Mouse (Mus musculus): ENCODE results near the gene Gm2244. TPM values are rescaled to one million over a fixed set of nuclear protein-coding genes. Genes with fewer than 3 reads are reported as not detected.
"Not testable (repeated sequence)": the region's sequence is repeated elsewhere in the genome, so short reads cannot be mapped to it uniquely, and the experiment has no call there.

Gene Gm2244
- total RNA-seq (2015) (not detected in 2 replicates), total RNA-seq (2017) (not detected in 2 replicates)

DNA sequence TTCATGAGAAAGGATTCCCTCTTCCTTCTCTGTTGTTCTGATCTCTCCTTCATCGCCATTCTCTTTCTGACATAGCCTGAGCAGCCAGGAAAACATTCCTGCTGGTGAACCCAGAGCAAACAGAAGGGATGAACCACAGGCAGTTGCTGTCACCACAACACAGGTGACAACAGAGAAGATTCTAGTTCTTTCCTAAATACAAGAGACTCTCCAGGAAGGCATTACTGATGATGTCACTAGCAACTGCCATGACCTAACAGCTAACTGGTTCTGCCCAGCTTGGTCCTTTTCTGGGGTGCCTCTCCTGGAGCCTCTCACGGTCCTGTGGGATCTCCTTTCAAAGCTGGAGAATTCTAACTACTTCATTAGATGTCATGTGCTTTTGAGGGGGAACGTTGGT, at the start of gene Gm2244:
TSS of gene Gm2244 (minus strand) at position 101 of the 400 bp plus-strand sequence.
- not testable (repeated sequence) for ATAC-seq (replicated peaks; ENCODE audit: poor library complexity)

DNA sequence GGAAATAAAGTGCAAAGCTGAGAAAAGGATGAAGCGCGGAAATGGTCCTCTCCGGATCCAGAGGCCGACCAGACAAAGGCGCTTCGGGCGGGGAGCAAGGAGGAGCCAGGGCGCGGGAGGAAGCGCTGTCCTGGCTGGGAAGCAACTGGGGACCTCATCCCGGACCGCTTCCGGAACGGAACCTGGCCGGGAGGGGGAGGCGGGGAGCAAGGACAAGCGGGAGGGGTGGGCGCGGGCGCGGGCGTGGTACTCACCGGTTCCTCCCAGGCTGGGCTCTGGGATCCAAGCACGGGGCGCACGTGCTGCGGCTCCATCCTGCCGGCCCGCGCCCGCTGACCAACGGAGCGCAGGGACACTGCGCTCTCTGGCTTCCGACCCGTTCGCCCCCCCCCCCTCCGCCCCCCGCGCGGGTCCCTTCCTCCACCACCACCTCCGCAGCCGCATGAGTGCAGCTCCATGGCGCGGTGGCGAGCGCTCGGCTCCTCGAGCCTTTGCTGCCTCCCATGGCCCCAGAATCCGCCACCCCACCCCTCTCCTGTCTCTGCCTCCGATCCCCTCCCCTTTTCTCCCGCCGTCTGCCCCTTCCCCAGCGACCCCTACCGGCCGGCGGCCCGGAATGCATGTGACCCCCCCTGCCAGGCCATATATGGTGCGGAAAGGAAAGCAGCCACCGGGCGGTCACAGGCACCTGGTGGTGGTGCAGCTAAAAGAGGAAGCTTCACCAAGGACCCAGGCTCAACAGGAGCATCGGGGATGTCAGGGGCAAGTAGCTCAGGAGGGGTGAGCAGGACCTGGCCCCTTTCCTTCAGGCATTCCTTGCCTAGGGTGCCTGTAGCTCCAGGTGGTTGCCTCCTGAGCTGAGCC, 35.3 kb upstream of the Gm2244 start, which contains the start of gene Gm2237:
TSS of gene Gm2237 (minus strand) at position 332 of the 864 bp plus-strand sequence.
- not testable (repeated sequence) for ATAC-seq (replicated peaks; ENCODE audit: poor library complexity)

Other genes with a start within 250 kb of the Gm2244 start
- gene Gm21738, start 131.0 kb downstream of the Gm2244 start, total RNA-seq (2015), result 0.46 TPM in 1 of 2 replicates, not detected in the other
- gene Gm21738, start 131.0 kb downstream of the Gm2244 start, total RNA-seq (2017), result 2.4 and 3.2 TPM in 2 replicates
- gene Gm2237, start 35.2 kb upstream of the Gm2244 start, total RNA-seq (2015), result 1.4 and 1.9 TPM in 2 replicates
- 1.3 TPM in 1 of 2 replicates, not detected in the other for gene Gm2237, start 35.2 kb upstream of the Gm2244 start, total RNA-seq (2017)
- gene Gm5458, start 52.6 kb upstream of the Gm2244 start, total RNA-seq (2015), result not detected in 2 replicates
- gene Gm5458, start 52.6 kb upstream of the Gm2244 start, total RNA-seq (2017), result not detected in 2 replicates
- 0.78 and 0.84 TPM in 2 replicates for gene Nid2, start 201.3 kb upstream of the Gm2244 start, total RNA-seq (2015)
- 0.30 and 1.7 TPM in 2 replicates for gene Nid2, start 201.3 kb upstream of the Gm2244 start, total RNA-seq (2017)

Data from megakaryocyte progenitor cell, adult 5-6 weeks (primary cell).